Mouse (Mus musculus): Measurements from ENCODE around the gene Mbtps2. TPM values are rescaled to one million over a fixed set of nuclear protein-coding genes. Genes with fewer than 3 reads are reported as not detected.

Mbtps2 gene
- 24.8 and 25.3 TPM in 2 replicates for polyA plus RNA-seq (2014; fragmentation: Nextera tagmentation; extraction: Ambion mirVana)

- Histone ChIP-seq H3K9ac (peak within 1 kb of the TSS; percentile 88), H3K4me1 (ENCODE audit: insufficient read depth) (no peaks in the 10 kb centered on the region), H3K36me3 (ENCODE audit: insufficient read depth) (no peaks in the 10 kb centered on the region), H3K4me3 (ENCODE audit: low read depth, low read length) (peak within 1 kb of the TSS; percentile 62), H3K27me3 (ENCODE audit: insufficient read depth, low read length) (no peaks in the 10 kb centered on the region), H3K4me2 (peak within 1 kb of the TSS; percentile 63), H3K27ac (ENCODE audit: low read depth) (peak within 1 kb of the TSS; percentile 95), H3K9me3 (ENCODE audit: low read depth, low read length) (no peaks in the 10 kb centered on the region)
- 9% methylated on average over 72 of the region's 74 CpGs for WGBS
- ATAC-seq (ENCODE audit: insufficient read depth) (peak; percentile 91), DNase-seq (peak; percentile 81)
- TF ChIP-seq CTCF (IDR thresholded peaks at IDR 0.05; ENCODE audit: low read depth) = no peak
Observed at GRCm38 (mm10) chrX:157598186-157598996, at the start of gene Mbtps2. Gene Mbtps2 (minus strand): TSS chrX:157598715.

- no peak for TF ChIP-seq CTCF (IDR thresholded peaks at IDR 0.05; ENCODE audit: low read depth)
- Histone ChIP-seq H3K4me3 (ENCODE audit: low read depth, low read length) (no peak overlapping the region), H3K27me3 (ENCODE audit: insufficient read depth, low read length) (no peaks in the 10 kb centered on the region), H3K36me3 (ENCODE audit: insufficient read depth) (no peaks in the 10 kb centered on the region), H3K27ac (ENCODE audit: low read depth) (no peak overlapping the region), H3K4me2 (no peak overlapping the region), H3K4me1 (ENCODE audit: insufficient read depth) (no peaks in the 10 kb centered on the region), H3K9me3 (ENCODE audit: low read depth, low read length) (no peaks in the 10 kb centered on the region), H3K9ac (no peak overlapping the region)
- WGBS = 33% methylated on average over 1 of the region's 1 CpGs
- ATAC-seq (ENCODE audit: insufficient read depth) = peak; percentile 82
- DNase-seq = peak; percentile 81
Observed at GRCm38 (mm10) chrX:157646399-157646798, 47.9 kb upstream of the Mbtps2 start.

- WGBS = 76% methylated on average over 4 of the region's 4 CpGs
- TF ChIP-seq CTCF (IDR thresholded peaks at IDR 0.05; ENCODE audit: low read depth) = no peak
- Histone ChIP-seq H3K4me2 (no peak overlapping the region), H3K27me3 (ENCODE audit: insufficient read depth, low read length) (no peaks in the 10 kb centered on the region), H3K36me3 (ENCODE audit: insufficient read depth) (no peaks in the 10 kb centered on the region), H3K4me1 (ENCODE audit: insufficient read depth) (no peaks in the 10 kb centered on the region), H3K27ac (ENCODE audit: low read depth) (no peak overlapping the region), H3K9ac (no peak overlapping the region), H3K9me3 (ENCODE audit: low read depth, low read length) (no peaks in the 10 kb centered on the region), H3K4me3 (ENCODE audit: low read depth, low read length) (no peak overlapping the region)
- no peak for DNase-seq
- ATAC-seq (ENCODE audit: insufficient read depth) = no peak
Observed at GRCm38 (mm10) chrX:157644700-157645099, 46.2 kb upstream of the Mbtps2 start.

GRCm38 (mm10) chrX:157644300-157644699 lies 45.8 kb upstream of the Mbtps2 start:
- Histone ChIP-seq H3K27ac (ENCODE audit: low read depth) (no peak overlapping the region), H3K36me3 (ENCODE audit: insufficient read depth) (no peaks in the 10 kb centered on the region), H3K4me2 (no peak overlapping the region), H3K4me3 (ENCODE audit: low read depth, low read length) (no peak overlapping the region), H3K27me3 (ENCODE audit: insufficient read depth, low read length) (no peaks in the 10 kb centered on the region), H3K9ac (no peak overlapping the region), H3K9me3 (ENCODE audit: low read depth, low read length) (no peaks in the 10 kb centered on the region), H3K4me1 (ENCODE audit: insufficient read depth) (no peaks in the 10 kb centered on the region)
- peak; percentile 57; the same call in 1 of the 2 replicates for ATAC-seq (ENCODE audit: insufficient read depth)
- TF ChIP-seq CTCF (IDR thresholded peaks at IDR 0.05; ENCODE audit: low read depth) = peak; percentile 83
- DNase-seq = peak; percentile 77
- WGBS = 17% methylated on average over 3 of the region's 3 CpGs

- DNase-seq (no peak), ATAC-seq (ENCODE audit: insufficient read depth) (no peak)
- H3K4me2 ChIP-seq = no peak overlapping the region
- H3K9me3 ChIP-seq (ENCODE audit: low read depth, low read length) = no peaks in the 10 kb centered on the region
- WGBS = 81% methylated on average over 5 of the region's 5 CpGs
- H3K4me1 ChIP-seq (ENCODE audit: insufficient read depth) = no peaks in the 10 kb centered on the region
- TF ChIP-seq CTCF (IDR thresholded peaks at IDR 0.05; ENCODE audit: low read depth) = no peak
- no peaks in the 10 kb centered on the region for H3K36me3 ChIP-seq (ENCODE audit: insufficient read depth)
- no peak overlapping the region for H3K4me3 ChIP-seq (ENCODE audit: low read depth, low read length)
- H3K27ac ChIP-seq (ENCODE audit: low read depth) = no peak overlapping the region
- H3K27me3 ChIP-seq (ENCODE audit: insufficient read depth, low read length) = no peaks in the 10 kb centered on the region
- H3K9ac ChIP-seq = no peak overlapping the region
Observed at GRCm38 (mm10) chrX:157642856-157643255, 44.3 kb upstream of the Mbtps2 start.

GRCm38 (mm10) chrX:157637253-157637652 lies 38.7 kb upstream of the Mbtps2 start:
- Histone ChIP-seq H3K27me3 (ENCODE audit: insufficient read depth, low read length) (no peaks in the 10 kb centered on the region), H3K9ac (no peak overlapping the region), H3K9me3 (ENCODE audit: low read depth, low read length) (no peaks in the 10 kb centered on the region), H3K4me2 (no peak overlapping the region), H3K27ac (ENCODE audit: low read depth) (no peak overlapping the region), H3K4me3 (ENCODE audit: low read depth, low read length) (no peak overlapping the region), H3K36me3 (ENCODE audit: insufficient read depth) (no peaks in the 10 kb centered on the region), H3K4me1 (ENCODE audit: insufficient read depth) (no peaks in the 10 kb centered on the region)
- no peak for TF ChIP-seq CTCF (IDR thresholded peaks at IDR 0.05; ENCODE audit: low read depth)
- no peak for DNase-seq
- ATAC-seq (ENCODE audit: insufficient read depth) = no peak
- WGBS = 68% methylated on average over 1 of the region's 1 CpGs

GRCm38 (mm10) chrX:157633676-157634414 lies 35.3 kb upstream of the Mbtps2 start:
- 53% methylated on average over 3 of the region's 3 CpGs for WGBS
- Histone ChIP-seq H3K4me1 (ENCODE audit: insufficient read depth) (no peaks in the 10 kb centered on the region), H3K36me3 (ENCODE audit: insufficient read depth) (no peaks in the 10 kb centered on the region), H3K27ac (ENCODE audit: low read depth) (no peak overlapping the region), H3K4me3 (ENCODE audit: low read depth, low read length) (no peak overlapping the region), H3K27me3 (ENCODE audit: insufficient read depth, low read length) (no peaks in the 10 kb centered on the region), H3K9me3 (ENCODE audit: low read depth, low read length) (no peaks in the 10 kb centered on the region), H3K9ac (no peak overlapping the region), H3K4me2 (no peak overlapping the region)
- DNase-seq (no peak), ATAC-seq (ENCODE audit: insufficient read depth) (no peak)
- TF ChIP-seq CTCF (IDR thresholded peaks at IDR 0.05; ENCODE audit: low read depth) = no peak

All from lung, embryonic 14.5 days (tissue).